Mouse (Mus musculus): Measurements from ENCODE around the gene Megf11. TPM values are rescaled to one million over a fixed set of nuclear protein-coding genes. Genes with fewer than 3 reads are reported as not detected.

Megf11 gene
- 1 to 10 TPM in 1 of 2 experiments, under 1 TPM in 1; 0.57 to 1.7 TPM for polyA plus RNA-seq (2017; shearing (Covaris generic))

DNA sequence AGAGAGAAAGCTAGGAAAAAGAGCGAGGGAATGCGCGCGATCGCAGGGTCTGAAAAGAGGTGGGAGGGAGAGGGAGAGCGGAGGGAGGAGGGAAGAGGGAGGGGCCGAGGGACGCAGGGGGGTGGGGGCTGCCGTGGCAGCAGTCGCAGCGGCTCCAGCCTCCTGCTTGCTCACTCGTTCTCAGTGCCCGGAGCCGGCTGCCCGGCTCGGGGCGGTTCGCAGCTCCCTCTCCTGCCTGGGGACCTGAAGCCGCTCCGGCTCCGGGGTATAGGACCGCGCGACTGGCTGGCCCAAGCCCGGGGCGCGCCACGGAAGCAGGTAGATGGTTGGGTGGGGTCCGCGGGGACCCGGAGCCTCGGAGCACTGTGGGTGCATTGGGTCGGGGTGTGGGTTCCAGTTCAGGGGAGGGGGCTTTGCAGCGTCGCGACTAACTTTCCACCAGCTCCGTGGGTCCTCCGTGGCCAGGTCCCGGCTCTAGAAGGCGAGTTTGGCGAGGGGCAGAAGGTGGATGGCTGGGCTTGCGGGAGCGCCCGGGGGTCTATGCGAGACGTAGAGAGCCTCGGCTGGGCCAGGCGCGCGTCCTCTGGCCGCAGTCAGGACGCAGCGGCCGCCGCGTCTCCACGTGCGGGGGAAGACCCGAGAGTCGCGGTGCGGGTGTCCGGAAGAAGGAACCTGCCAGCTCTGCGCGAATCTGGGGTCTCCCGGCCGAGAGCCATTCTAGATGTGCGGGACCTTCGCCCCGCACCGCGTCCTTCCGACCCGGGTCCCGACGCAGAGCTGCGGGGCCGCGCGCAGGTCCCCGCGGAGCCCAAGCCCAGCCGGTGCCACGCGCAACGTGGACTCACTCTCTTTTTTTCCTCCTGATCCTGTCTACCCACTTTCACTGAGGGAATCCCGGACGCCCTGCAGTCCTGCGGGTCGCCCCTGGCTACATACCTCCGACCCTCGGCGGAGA lies at the start of gene Megf11:
Megf11 (plus strand) TSS at position 116 of the 955 bp plus-strand sequence.

DNA sequence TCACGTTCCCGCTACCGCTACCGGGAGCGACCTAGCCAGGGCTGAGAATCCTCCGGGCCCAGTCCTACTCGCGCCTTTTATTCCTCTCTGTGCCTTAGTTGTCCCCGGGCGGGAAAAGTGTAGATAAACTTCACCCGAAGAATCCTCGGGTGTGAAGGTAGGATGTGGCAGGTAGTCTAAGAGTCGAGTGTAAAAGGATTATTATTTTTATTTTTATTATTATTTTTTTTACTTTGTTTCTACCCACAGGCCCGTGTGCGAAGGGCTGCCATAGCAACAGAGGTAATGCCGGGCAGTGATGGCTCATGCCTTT lies 44.2 kb upstream of the Megf11 start, which contains the start of gene Dis3l:
Dis3l (minus strand) TSS at position 35 of the 313 bp plus-strand sequence.

DNA sequence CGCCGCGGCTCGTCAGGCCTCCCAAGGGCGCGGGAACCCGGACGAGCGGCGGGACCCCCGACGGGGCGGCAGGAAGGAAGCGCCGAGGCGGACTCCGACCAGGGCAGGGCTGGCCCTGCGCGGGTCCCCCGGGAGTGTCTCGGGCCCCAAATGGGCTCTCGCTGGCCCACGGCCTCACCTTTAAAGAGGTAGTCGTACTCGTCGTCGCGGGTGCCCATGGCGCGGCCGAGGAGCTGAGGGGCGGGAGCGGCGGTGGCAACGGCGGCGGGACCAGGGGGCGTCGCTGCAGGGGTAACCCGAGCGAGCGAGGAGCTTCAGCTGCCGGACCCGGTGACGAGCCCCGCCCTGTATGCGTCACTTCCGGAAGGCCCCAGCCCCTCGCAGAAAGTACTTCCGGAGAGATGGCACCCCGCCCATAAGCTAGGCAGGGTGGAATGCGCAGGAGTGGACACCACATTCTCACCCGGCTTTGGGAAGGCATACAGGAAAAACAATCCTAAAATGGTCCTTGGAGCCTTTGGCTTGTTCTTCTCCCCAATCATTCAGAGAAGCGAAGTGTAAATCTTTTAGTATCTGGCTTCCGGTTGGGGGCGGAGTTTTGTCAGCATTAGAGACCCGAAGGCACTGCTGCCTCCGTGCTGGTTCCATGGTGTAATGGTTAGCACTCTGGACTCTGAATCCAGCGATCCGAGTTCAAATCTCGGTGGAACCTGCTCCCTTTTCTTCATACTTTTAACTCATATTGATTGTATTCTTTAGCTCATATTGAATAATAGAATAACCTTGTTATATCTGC lies 352.2 kb downstream of the Megf11 start, which contains the start of gene Rab11a:
Rab11a (minus strand) TSS at position 353 of the 796 bp plus-strand sequence.

Other genes starting within 250 kb of the Megf11 start
- gene Zwilch, start 212.5 kb upstream of the Megf11 start, polyA plus RNA-seq (2017; shearing (Covaris generic)) = 1 to 10 TPM; 1.5 to 2.1 TPM
- gene Rpl4, start 212.3 kb upstream of the Megf11 start, polyA plus RNA-seq (2017; shearing (Covaris generic)) = 1,000 to 10,000 TPM; 1,282 to 1,679 TPM
- gene Snapc5, start 206.4 kb upstream of the Megf11 start, polyA plus RNA-seq (2017; shearing (Covaris generic)) = 10 to 100 TPM; 52.9 to 61.3 TPM
- gene Uchl4, start 150.4 kb upstream of the Megf11 start, polyA plus RNA-seq (2017; shearing (Covaris generic)) = 10 to 100 TPM in 1 of 2 experiments, 1 to 10 TPM in 1; 8.3 to 16.7 TPM
- 100 to 1,000 TPM in 1 of 2 experiments, 10 to 100 TPM in 1; 93.5 to 103 TPM for gene Map2k1, start 132.0 kb upstream of the Megf11 start, polyA plus RNA-seq (2017; shearing (Covaris generic))
- gene Tipin, start 104.0 kb upstream of the Megf11 start, polyA plus RNA-seq (2017; shearing (Covaris generic)) = 10 to 100 TPM; 34.6 to 55.8 TPM
- gene Dis3l, start 44.3 kb upstream of the Megf11 start, polyA plus RNA-seq (2017; shearing (Covaris generic)) = 10 to 100 TPM; 21.2 to 26.5 TPM

Measured in inflammation-experienced regulatory T-cells (primary cell).